Mouse (Mus musculus): ENCODE results near the gene Zfp981. TPM values are rescaled to one million over a fixed set of nuclear protein-coding genes. Genes with fewer than 3 reads are reported as not detected.
"Not testable (repeated sequence)": the region's sequence is repeated elsewhere in the genome, so short reads cannot be mapped to it uniquely, and the experiment has no call there.

Zfp981 gene
- total RNA-seq (2021): under 1 TPM; 0.45 to 0.95 TPM

- DNase-seq (ENCODE audit: extremely low spot score in 1 of 2, low spot score in 2 of 2); intact Hi-C loops (cut with DNase I): not testable (repeated sequence)
Observed at GRCm38 (mm10) chr4:146501727-146502126, at the start of gene Zfp981. Gene Zfp981 (plus strand): TSS chr4:146502027.

GRCm38 (mm10) chr4:146452576-146452975 lies 49.3 kb upstream of the Zfp981 start:
- DNase-seq (ENCODE audit: extremely low spot score in 1 of 2, low spot score in 2 of 2); intact Hi-C loops (cut with DNase I): not testable (repeated sequence)

- intact Hi-C loops (cut with DNase I); DNase-seq (ENCODE audit: extremely low spot score in 1 of 2, low spot score in 2 of 2): not testable (repeated sequence)
Observed at GRCm38 (mm10) chr4:146454170-146454569, 47.7 kb upstream of the Zfp981 start.

- peak in 1 of 2 experiments; percentile 34 for DNase-seq (ENCODE audit: extremely low spot score in 1 of 2, low spot score in 2 of 2)
- intact Hi-C loops (cut with DNase I): no loop called here
Observed at GRCm38 (mm10) chr4:146454896-146455295, 46.9 kb upstream of the Zfp981 start.

- intact Hi-C loops (cut with DNase I): no loop called here
- peak in 1 of 2 experiments; percentile 45 for DNase-seq (ENCODE audit: extremely low spot score in 1 of 2, low spot score in 2 of 2)
Observed at GRCm38 (mm10) chr4:146455321-146455721, 46.5 kb upstream of the Zfp981 start.

- no peak for DNase-seq (ENCODE audit: extremely low spot score in 1 of 2, low spot score in 2 of 2)
- intact Hi-C loops (cut with DNase I): no loop called here
Observed at GRCm38 (mm10) chr4:146456061-146456726, 45.6 kb upstream of the Zfp981 start.

GRCm38 (mm10) chr4:146457126-146457525 lies 44.7 kb upstream of the Zfp981 start:
- no peak for DNase-seq (ENCODE audit: extremely low spot score in 1 of 2, low spot score in 2 of 2)
- intact Hi-C loops (cut with DNase I): no loop called here

GRCm38 (mm10) chr4:146457720-146458119 lies 44.1 kb upstream of the Zfp981 start:
- no peak for DNase-seq (ENCODE audit: extremely low spot score in 1 of 2, low spot score in 2 of 2)
- intact Hi-C loops (cut with DNase I): no loop called here

GRCm38 (mm10) chr4:146459822-146460221 lies 42.0 kb upstream of the Zfp981 start:
- DNase-seq (ENCODE audit: extremely low spot score in 1 of 2, low spot score in 2 of 2); intact Hi-C loops (cut with DNase I): not testable (repeated sequence)

- peak in 1 of 2 experiments; percentile 47 for DNase-seq (ENCODE audit: extremely low spot score in 1 of 2, low spot score in 2 of 2)
- intact Hi-C loops (cut with DNase I): not testable (repeated sequence)
Observed at GRCm38 (mm10) chr4:146460685-146461084, 41.1 kb upstream of the Zfp981 start.

- intact Hi-C loops (cut with DNase I); DNase-seq (ENCODE audit: extremely low spot score in 1 of 2, low spot score in 2 of 2): not testable (repeated sequence)
Observed at GRCm38 (mm10) chr4:146463649-146464351, 38.0 kb upstream of the Zfp981 start.

- intact Hi-C loops (cut with DNase I); DNase-seq (ENCODE audit: extremely low spot score in 1 of 2, low spot score in 2 of 2): not testable (repeated sequence)
Observed at GRCm38 (mm10) chr4:146469984-146470383, 31.8 kb upstream of the Zfp981 start.

GRCm38 (mm10) chr4:146474181-146474580 lies 27.6 kb upstream of the Zfp981 start:
- intact Hi-C loops (cut with DNase I); DNase-seq (ENCODE audit: extremely low spot score in 1 of 2, low spot score in 2 of 2): not testable (repeated sequence)

- intact Hi-C loops (cut with DNase I): not testable (repeated sequence)
- DNase-seq (ENCODE audit: extremely low spot score in 1 of 2, low spot score in 2 of 2): peak in 1 of 2 experiments; percentile 26
Observed at GRCm38 (mm10) chr4:146474716-146475676, 26.8 kb upstream of the Zfp981 start.

GRCm38 (mm10) chr4:146476260-146476659 lies 25.6 kb upstream of the Zfp981 start:
- intact Hi-C loops (cut with DNase I); DNase-seq (ENCODE audit: extremely low spot score in 1 of 2, low spot score in 2 of 2): not testable (repeated sequence)

GRCm38 (mm10) chr4:146476959-146477358 lies 24.9 kb upstream of the Zfp981 start:
- DNase-seq (ENCODE audit: extremely low spot score in 1 of 2, low spot score in 2 of 2); intact Hi-C loops (cut with DNase I): not testable (repeated sequence)

GRCm38 (mm10) chr4:146480376-146481096 lies 21.3 kb upstream of the Zfp981 start:
- intact Hi-C loops (cut with DNase I): not testable (repeated sequence)
- DNase-seq (ENCODE audit: extremely low spot score in 1 of 2, low spot score in 2 of 2): peak in 1 of 2 experiments; percentile 23

GRCm38 (mm10) chr4:146482546-146482945 lies 19.3 kb upstream of the Zfp981 start:
- DNase-seq (ENCODE audit: extremely low spot score in 1 of 2, low spot score in 2 of 2); intact Hi-C loops (cut with DNase I): not testable (repeated sequence)

All from left cerebral cortex, postnatal 10 days (tissue).